In genomic region chr11:86201037-86201786, GRCm38 (mm10) we compare ENCODE assay signal across 8 mouse cellular contexts. TPM values are rescaled to one million over a fixed set of nuclear protein-coding genes. Genes with fewer than 3 reads are reported as not detected.
DNase-seq lines count a peak whose midpoint lies in the region; ATAC-seq and TF ChIP-seq lines count a peak whose summit lies in the region.

Gene Brip1, minus strand, starts transcription at chr11:86201193.

- peaks cover 53% of the 10 kb centered on the region for H3K79me2 ChIP-seq in CH12.LX (replicated peaks; ENCODE audit: control insufficient read depth, extremely low read depth, insufficient read depth, poor library complexity, severe bottlenecking)

- peak; percentile 99 for ATAC-seq in forebrain, embryonic 11.5 days (replicated peaks; ENCODE audit: low FRiP score)
- peak; percentile 99 for ATAC-seq in heart, embryonic 16.5 days (replicated peaks; ENCODE audit: extremely low read depth, insufficient read depth, low FRiP score)
- peak; percentile 99 for ATAC-seq in liver, embryonic 15.5 days (ENCODE audit: insufficient read depth)
- ATAC-seq in neural tube, embryonic 12.5 days (ENCODE audit: low FRiP score, low read depth): peak; percentile 98

- no peaks in the 10 kb centered on the region for H3K27me3 ChIP-seq in CH12.LX (replicated peaks)
- H3K27me3 ChIP-seq in forebrain, embryonic 11.5 days (ENCODE audit: control insufficient read depth, insufficient read depth, low read length): no peaks in the 10 kb centered on the region
- H3K27me3 ChIP-seq in heart, embryonic 16.5 days (ENCODE audit: control insufficient read depth, insufficient read depth, low read length): no peaks in the 10 kb centered on the region
- H3K27me3 ChIP-seq in liver, embryonic 15.5 days: no peaks in the 10 kb centered on the region
- no peaks in the 10 kb centered on the region for H3K27me3 ChIP-seq in neural tube, embryonic 12.5 days (replicated peaks)

- H3K36me3 ChIP-seq in CH12.LX (replicated peaks in 1 of 2; ENCODE audit: control insufficient read depth in 1 of 2, insufficient read depth in 1 of 2, low read length in 1 of 2): peaks cover 28 to 62% of the 10 kb centered on the region in 2 experiments
- H3K36me3 ChIP-seq in forebrain, embryonic 11.5 days (ENCODE audit: control insufficient read depth, insufficient read depth, low read length): peaks cover 33% of the 10 kb centered on the region
- peaks cover 31% of the 10 kb centered on the region for H3K36me3 ChIP-seq in heart, embryonic 16.5 days (ENCODE audit: control insufficient read depth, insufficient read depth)
- peaks cover 58% of the 10 kb centered on the region for H3K36me3 ChIP-seq in liver, embryonic 15.5 days (replicated peaks)
- peaks cover 35% of the 10 kb centered on the region for H3K36me3 ChIP-seq in neural tube, embryonic 12.5 days

- peak; percentile 41; the same call in 1 of the 2 replicates for TF ChIP-seq EP300 in CH12.LX (IDR thresholded peaks at IDR 0.05; ENCODE audit: low read length)

- WGBS in forebrain, embryonic 11.5 days: under 1% methylated on average over 59 of the region's 60 CpGs
- under 1% methylated on average over 60 of the region's 60 CpGs for WGBS in heart, embryonic 16.5 days
- under 1% methylated on average over 60 of the region's 60 CpGs for WGBS in liver, embryonic 15.5 days (ENCODE audit: insufficient replicate concordance)
- WGBS in neural tube, embryonic 12.5 days: under 1% methylated on average over 60 of the region's 60 CpGs

- H3K27ac ChIP-seq in CH12.LX (ENCODE audit: insufficient read depth, low read depth): peak within 1 kb of the TSS; percentile 73
- peak within 1 kb of the TSS; percentile 71 for H3K27ac ChIP-seq in forebrain, embryonic 11.5 days (ENCODE audit: low read depth, low read length)
- peak within 1 kb of the TSS; percentile 88 for H3K27ac ChIP-seq in heart, embryonic 16.5 days (ENCODE audit: low read length)
- peak within 1 kb of the TSS; percentile 89 for H3K27ac ChIP-seq in liver, embryonic 15.5 days (replicated peaks)
- peak within 1 kb of the TSS; percentile 37; the same call in 1 of the 2 replicates for H3K27ac ChIP-seq in neural tube, embryonic 12.5 days

- in situ Hi-C loops in CH12.LX (cut with MboI; ENCODE audit: low pct_ligation_motif_present, low pct_unique_long_range_greater_than_20kb, low sequenced_read_pairs): no loop called here

- no peak for TF ChIP-seq CTCF in CH12.LX (conservative IDR thresholded peaks at IDR 0.05 in 1 of 2, IDR thresholded peaks at IDR 0.05 in 1 of 2; ENCODE audit: low read depth in 2 of 2, low read length in 2 of 2)

- peak; percentile 91 for TF ChIP-seq POLR2A in CH12.LX (IDR thresholded peaks at IDR 0.05; ENCODE audit: low read depth, low read length)

- H3K9ac ChIP-seq in CH12.LX (ENCODE audit: insufficient read depth, low read depth): peak within 1 kb of the TSS; percentile 89
- H3K9ac ChIP-seq in forebrain, embryonic 11.5 days (ENCODE audit: low read length): peak within 1 kb of the TSS; percentile 79
- peak within 1 kb of the TSS; percentile 84 for H3K9ac ChIP-seq in heart, embryonic 16.5 days (ENCODE audit: low read length)
- peak within 1 kb of the TSS; percentile 81 for H3K9ac ChIP-seq in liver, embryonic 15.5 days
- H3K9ac ChIP-seq in neural tube, embryonic 12.5 days: peak within 1 kb of the TSS; percentile 75

- peak within 1 kb of the TSS; percentile 76 to 83 (median 82) for H3K4me3 ChIP-seq in CH12.LX (replicated peaks in 1 of 3; ENCODE audit: low read depth in 2 of 3, low read length in 2 of 3, poor library complexity in 1 of 3)
- H3K4me3 ChIP-seq in forebrain, embryonic 11.5 days (ENCODE audit: low read depth, low read length): peak within 1 kb of the TSS; percentile 73
- peak within 1 kb of the TSS; percentile 74 for H3K4me3 ChIP-seq in heart, embryonic 16.5 days (ENCODE audit: low read length)
- peak within 1 kb of the TSS; percentile 95 for H3K4me3 ChIP-seq in liver, embryonic 15.5 days (replicated peaks)
- H3K4me3 ChIP-seq in neural tube, embryonic 12.5 days: peak within 1 kb of the TSS; percentile 71

- H3K4me2 ChIP-seq in CH12.LX (ENCODE audit: insufficient read depth, low read depth, poor library complexity, severe bottlenecking): peak within 1 kb of the TSS; percentile 94
- peak within 1 kb of the TSS; percentile 71 for H3K4me2 ChIP-seq in forebrain, embryonic 11.5 days (ENCODE audit: low read depth, low read length, severe bottlenecking)
- peak within 1 kb of the TSS; percentile 92 for H3K4me2 ChIP-seq in heart, embryonic 16.5 days (ENCODE audit: low read depth, low read length)
- H3K4me2 ChIP-seq in liver, embryonic 15.5 days: peak within 1 kb of the TSS; percentile 91
- peak within 1 kb of the TSS; percentile 62 for H3K4me2 ChIP-seq in neural tube, embryonic 12.5 days (replicated peaks)

- no peak for TF ChIP-seq RAD21 in CH12.LX (IDR thresholded peaks at IDR 0.05; ENCODE audit: low read depth, low read length)

- no peaks in the 10 kb centered on the region for H3K9me3 ChIP-seq in CH12.LX (replicated peaks; ENCODE audit: low read length)
- peaks cover 11% of the 10 kb centered on the region for H3K9me3 ChIP-seq in forebrain, embryonic 11.5 days (ENCODE audit: control insufficient read depth, low read length)
- H3K9me3 ChIP-seq in heart, embryonic 16.5 days (replicated peaks; ENCODE audit: control insufficient read depth, low read length): no peaks in the 10 kb centered on the region
- no peaks in the 10 kb centered on the region for H3K9me3 ChIP-seq in liver, embryonic 15.5 days (replicated peaks)
- H3K9me3 ChIP-seq in neural tube, embryonic 12.5 days: peaks cover 10% of the 10 kb centered on the region; the same call in 1 of the 2 replicates

- dilution Hi-C loops in CH12.LX (cut with MboI; ENCODE audit: extremely low pct_ligation_motif_present, extremely low pct_unique_long_range_greater_than_20kb, low sequenced_read_pairs): no loop called here

- peaks cover 3 to 49% of the 10 kb centered on the region in 2 experiments for H3K4me1 ChIP-seq in CH12.LX (ENCODE audit: control insufficient read depth in 1 of 2, insufficient read depth in 2 of 2)
- H3K4me1 ChIP-seq in forebrain, embryonic 11.5 days (replicated peaks; ENCODE audit: control insufficient read depth, insufficient read depth, low read length): peaks cover 1% of the 10 kb centered on the region; the same call in 1 of the 2 replicates
- H3K4me1 ChIP-seq in heart, embryonic 16.5 days (ENCODE audit: control insufficient read depth, insufficient read depth, low read length): peaks cover 18% of the 10 kb centered on the region
- peaks cover 25% of the 10 kb centered on the region for H3K4me1 ChIP-seq in liver, embryonic 15.5 days (replicated peaks)
- H3K4me1 ChIP-seq in neural tube, embryonic 12.5 days: peaks cover 4% of the 10 kb centered on the region; the same call in 1 of the 2 replicates

- peak; percentile 100 for DNase-seq in CH12.LX (ENCODE audit: extremely low read depth)
- DNase-seq in c-Kit-positive CD71-positive TER-119-negative erythroid progenitor cells, embryonic 14.5 days (ENCODE audit: low read depth): peak; percentile 97
- DNase-seq in forebrain, embryonic 11.5 days (ENCODE audit: low spot score): peak; percentile 98
- DNase-seq in kidney, postnatal 36 days: peak; percentile 94 to 95
- DNase-seq in telencephalon, adult 2 months (ENCODE audit: low read depth, low spot score): peak; percentile 89

TF ChIP-seq in CH12.LX, 34 proteins besides CTCF, POLR2A, EP300 and RAD21 (continues in another document):
- peak; percentile 76 for TF ChIP-seq HCFC1 (IDR thresholded peaks at IDR 0.05; ENCODE audit: low read depth, low read length)
- TF ChIP-seq ETS1 (conservative IDR thresholded peaks at IDR 0.05; ENCODE audit: low read depth, low read length): peak; percentile 38
- peak; percentile 71 for TF ChIP-seq TCF12 (IDR thresholded peaks at IDR 0.05; ENCODE audit: low read depth, low read length)
- peak; percentile 91 for TF ChIP-seq MXI1 (IDR thresholded peaks at IDR 0.05; ENCODE audit: low read depth, low read length)
- peak; percentile 83 for TF ChIP-seq MAX (IDR thresholded peaks at IDR 0.05; ENCODE audit: low read length)
- peak; percentile 91 for TF ChIP-seq ELF1 (IDR thresholded peaks at IDR 0.05; ENCODE audit: low read depth, low read length)
- peak; percentile 79; the same call in 1 of the 2 replicates for TF ChIP-seq NELFE (IDR thresholded peaks at IDR 0.05; ENCODE audit: low read depth, low read length)
- TF ChIP-seq USF1 (IDR thresholded peaks at IDR 0.05; ENCODE audit: low read depth, low read length): no peak
- peak; percentile 67 for TF ChIP-seq JUND (conservative IDR thresholded peaks at IDR 0.05; ENCODE audit: low read depth, low read length)
- no peak for TF ChIP-seq UBTF (IDR thresholded peaks at IDR 0.05; ENCODE audit: low read depth, low read length)
- TF ChIP-seq CHD2 (IDR thresholded peaks at IDR 0.05; ENCODE audit: low read length): peak; percentile 97
- TF ChIP-seq CHD1 (IDR thresholded peaks at IDR 0.05; ENCODE audit: low read depth, low read length): peak; percentile 33; the same call in 1 of the 2 replicates
- TF ChIP-seq KAT2A (IDR thresholded peaks at IDR 0.05; ENCODE audit: insufficient replicate concordance, low read length): peak; percentile 78; the same call in 1 of the 2 replicates
- peak; percentile 98 for TF ChIP-seq E2F4 (IDR thresholded peaks at IDR 0.05; ENCODE audit: insufficient replicate concordance, low read depth, low read length)
- peak; percentile 84 for TF ChIP-seq TBP (conservative IDR thresholded peaks at IDR 0.05; ENCODE audit: low read depth, low read length)
- TF ChIP-seq POLR2AphosphoS2 (IDR thresholded peaks at IDR 0.05; ENCODE audit: low read depth, low read length): no peak; the same call in 1 of the 2 replicates
- peak; percentile 55; the same call in 1 of the 2 replicates for TF ChIP-seq IRF4 (IDR thresholded peaks at IDR 0.05; ENCODE audit: low read depth, low read length)
- 0 out of 2 replicates have a peak, but pooled peaks have one; percentile 27 for TF ChIP-seq MAFK (IDR thresholded peaks at IDR 0.05; ENCODE audit: insufficient replicate concordance, low read length)
- TF ChIP-seq SMC3 (IDR thresholded peaks at IDR 0.05; ENCODE audit: low read depth, low read length): no peak
- peak; percentile 51 for TF ChIP-seq NRF1 (IDR thresholded peaks at IDR 0.05; ENCODE audit: low read depth, low read length)
- no peak for TF ChIP-seq PAX5 (IDR thresholded peaks at IDR 0.05; ENCODE audit: low read length)
- peak; percentile 87; the same call in 1 of the 2 replicates for TF ChIP-seq MAZ (IDR thresholded peaks at IDR 0.05; ENCODE audit: low read depth, low read length)

RNA-seq across cellular contexts. Expression of gene Brip1, which starts in this region (rescaled TPM):
- total RNA-seq in CH12.LX (2012; rRNA removed) (21.1 and 28.1 TPM in 2 replicates), CH12.LX (2014; rRNA removed) (24.9 and 31.1 TPM in 2 replicates)
- polyA plus RNA-seq in CH12.LX (2012; ENCODE audit: insufficient read length, low read depth): 26.1 and 28.6 TPM in 2 replicates
- polyA plus RNA-seq in forebrain, embryonic 11.5 days (2014; fragmentation: Nextera tagmentation; extraction: Ambion mirVana): 10.5 and 12.7 TPM in 2 replicates
- polyA plus RNA-seq in heart, embryonic 16.5 days (2015; fragmentation: Nextera tagmentation; extraction: Ambion mirVana): 4.9 and 6.0 TPM in 2 replicates
- polyA plus RNA-seq in liver, embryonic 15.5 days (2015; fragmentation: Nextera tagmentation; extraction: Ambion mirVana): 5.6 and 6.2 TPM in 2 replicates
- 4.8 and 5.6 TPM in 2 replicates for polyA plus RNA-seq in neural tube, embryonic 12.5 days (2016; fragmentation: Nextera tagmentation; extraction: Ambion mirVana)

Comparison
In these comparisons a context has a peak if more than half of its experiments do, and no peak if none do; other contexts are left out.
1. Peak in every context shown above with its lines: DNase-seq, ATAC-seq, H3K4me3 ChIP-seq and H3K27ac ChIP-seq.
2. H3K27ac ChIP-seq: peak in every context shown above with its lines; median percentile 89 in liver, embryonic 15.5 days; 88 in heart, embryonic 16.5 days; 73 in CH12.LX; 71 in forebrain, embryonic 11.5 days; 37 in neural tube, embryonic 12.5 days.